Mouse (Mus musculus): ENCODE results near the gene BC035044. TPM values are rescaled to one million over a fixed set of nuclear protein-coding genes. Genes with fewer than 3 reads are reported as not detected.
"Not testable (repeated sequence)": the region's sequence is repeated elsewhere in the genome, so short reads cannot be mapped to it uniquely, and the experiment has no call there.

The BC035044 gene
- 1.7 and 5.3 TPM in 2 replicates for polyA plus RNA-seq (2015; fragmentation: Nextera tagmentation; extraction: Ambion mirVana)

- Histone ChIP-seq H3K4me3 (ENCODE audit: low read length) (peak within 1 kb of the TSS; percentile 21), H3K27me3 (ENCODE audit: control insufficient read depth, insufficient read depth, low read length) (no peaks in the 10 kb centered on the region), H3K9ac (ENCODE audit: low read length) (no peak within 1 kb of the TSS), H3K4me1 (ENCODE audit: control insufficient read depth, insufficient read depth, low read length) (no peaks in the 10 kb centered on the region), H3K9me3 (replicated peaks; ENCODE audit: control insufficient read depth, low read length) (no peaks in the 10 kb centered on the region; the same call in 1 of the 2 replicates), H3K4me2 (ENCODE audit: low read depth, low read length) (no peak within 1 kb of the TSS), H3K36me3 (ENCODE audit: control insufficient read depth, insufficient read depth) (no peaks in the 10 kb centered on the region), H3K27ac (ENCODE audit: low read length) (no peak within 1 kb of the TSS)
- WGBS, result 45% methylated on average over 2 of the region's 2 CpGs
- no peak; the same call in 1 of the 2 replicates for ATAC-seq (replicated peaks; ENCODE audit: extremely low read depth, insufficient read depth, low FRiP score)
These were observed at the start of gene BC035044 for GRCm38 (mm10) chr6:128890948-128891355. Gene BC035044, minus strand, starts transcription at chr6:128891126.

GRCm38 (mm10) chr6:128935889-128936665 is 45.2 kb upstream of the BC035044 start:
- WGBS, result 86% methylated on average over 4 of the region's 13 CpGs
- ATAC-seq (replicated peaks; ENCODE audit: extremely low read depth, insufficient read depth, low FRiP score); H3K4me3 ChIP-seq (ENCODE audit: low read length); H3K27me3 ChIP-seq (ENCODE audit: control insufficient read depth, insufficient read depth, low read length); H3K9ac ChIP-seq (ENCODE audit: low read length); H3K36me3 ChIP-seq (ENCODE audit: control insufficient read depth, insufficient read depth); H3K4me1 ChIP-seq (ENCODE audit: control insufficient read depth, insufficient read depth, low read length); H3K4me2 ChIP-seq (ENCODE audit: low read depth, low read length); H3K27ac ChIP-seq (ENCODE audit: low read length); H3K9me3 ChIP-seq (replicated peaks; ENCODE audit: control insufficient read depth, low read length): not testable (repeated sequence)

- H3K27me3 ChIP-seq (ENCODE audit: control insufficient read depth, insufficient read depth, low read length); H3K9ac ChIP-seq (ENCODE audit: low read length); ATAC-seq (replicated peaks; ENCODE audit: extremely low read depth, insufficient read depth, low FRiP score); H3K9me3 ChIP-seq (replicated peaks; ENCODE audit: control insufficient read depth, low read length); H3K4me3 ChIP-seq (ENCODE audit: low read length); H3K4me1 ChIP-seq (ENCODE audit: control insufficient read depth, insufficient read depth, low read length); H3K27ac ChIP-seq (ENCODE audit: low read length); H3K36me3 ChIP-seq (ENCODE audit: control insufficient read depth, insufficient read depth); H3K4me2 ChIP-seq (ENCODE audit: low read depth, low read length): not testable (repeated sequence)
- 83% methylated on average over 4 of the region's 4 CpGs for WGBS
These were observed 43.2 kb upstream of the BC035044 start, which contains the start of gene Clec2g for GRCm38 (mm10) chr6:128934081-128934480. Gene Clec2g, plus strand, starts transcription at chr6:128934381.

- no peaks in the 10 kb centered on the region for H3K27me3 ChIP-seq (ENCODE audit: control insufficient read depth, insufficient read depth, low read length)
- 73% methylated on average over 2 of the region's 2 CpGs for WGBS
- H3K4me3 ChIP-seq (ENCODE audit: low read length), result no peak overlapping the region
- no peaks in the 10 kb centered on the region for H3K4me1 ChIP-seq (ENCODE audit: control insufficient read depth, insufficient read depth, low read length)
- ATAC-seq (replicated peaks; ENCODE audit: extremely low read depth, insufficient read depth, low FRiP score), result no peak
- no peak overlapping the region for H3K27ac ChIP-seq (ENCODE audit: low read length)
- H3K36me3 ChIP-seq (ENCODE audit: control insufficient read depth, insufficient read depth), result no peaks in the 10 kb centered on the region
- no peak overlapping the region for H3K9ac ChIP-seq (ENCODE audit: low read length)
- H3K4me2 ChIP-seq (ENCODE audit: low read depth, low read length), result no peak overlapping the region
- no peaks in the 10 kb centered on the region for H3K9me3 ChIP-seq (replicated peaks; ENCODE audit: control insufficient read depth, low read length)
These were observed 42.1 kb upstream of the BC035044 start for GRCm38 (mm10) chr6:128933050-128933449.

GRCm38 (mm10) chr6:128917322-128917721 is 26.4 kb upstream of the BC035044 start:
- Histone ChIP-seq H3K27me3 (ENCODE audit: control insufficient read depth, insufficient read depth, low read length) (no peaks in the 10 kb centered on the region), H3K9ac (ENCODE audit: low read length) (no peak overlapping the region), H3K36me3 (ENCODE audit: control insufficient read depth, insufficient read depth) (no peaks in the 10 kb centered on the region), H3K4me1 (ENCODE audit: control insufficient read depth, insufficient read depth, low read length) (no peaks in the 10 kb centered on the region), H3K4me2 (ENCODE audit: low read depth, low read length) (no peak overlapping the region), H3K4me3 (ENCODE audit: low read length) (no peak overlapping the region), H3K27ac (ENCODE audit: low read length) (no peak overlapping the region), H3K9me3 (replicated peaks; ENCODE audit: control insufficient read depth, low read length) (no peaks in the 10 kb centered on the region)
- ATAC-seq (replicated peaks; ENCODE audit: extremely low read depth, insufficient read depth, low FRiP score), result no peak
- WGBS, result 80% methylated on average over 2 of the region's 2 CpGs

DNA sequence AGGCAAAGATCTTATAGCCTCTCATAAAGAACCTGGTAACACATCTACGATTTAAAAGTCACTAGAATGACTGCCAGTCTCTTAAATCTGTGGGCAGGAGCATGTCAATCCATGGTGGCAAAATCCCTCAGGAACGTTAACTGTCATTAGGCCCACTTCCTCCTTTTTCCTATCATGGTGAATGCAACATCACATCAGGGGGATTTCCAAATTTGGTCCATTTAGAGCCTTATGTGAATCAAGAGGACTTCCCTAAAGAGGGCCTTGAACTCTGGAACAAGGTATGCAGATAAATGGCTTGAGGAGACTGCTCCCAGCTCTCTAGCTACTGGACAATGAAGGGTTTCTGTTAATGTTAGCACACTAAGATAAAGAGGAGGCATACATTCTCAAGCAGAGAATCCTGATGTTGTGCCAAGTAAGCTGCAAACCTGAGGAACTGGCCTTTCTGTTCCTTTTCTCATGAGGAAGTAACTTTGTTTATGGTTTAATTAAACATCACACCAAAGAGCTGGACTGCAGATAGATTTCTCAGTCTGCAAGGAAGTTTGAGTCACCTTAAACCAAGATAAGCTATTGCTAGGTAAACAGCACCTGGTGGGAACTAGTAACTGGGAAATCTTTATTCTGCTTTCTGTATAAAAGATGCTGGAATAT is 22.8 kb upstream of the BC035044 start:
- Histone ChIP-seq H3K9ac (ENCODE audit: low read length) (no peak overlapping the region), H3K4me3 (ENCODE audit: low read length) (no peak overlapping the region), H3K27me3 (ENCODE audit: control insufficient read depth, insufficient read depth, low read length) (no peaks in the 10 kb centered on the region), H3K36me3 (ENCODE audit: control insufficient read depth, insufficient read depth) (no peaks in the 10 kb centered on the region), H3K4me1 (ENCODE audit: control insufficient read depth, insufficient read depth, low read length) (no peaks in the 10 kb centered on the region), H3K4me2 (ENCODE audit: low read depth, low read length) (no peak overlapping the region), H3K9me3 (replicated peaks; ENCODE audit: control insufficient read depth, low read length) (no peaks in the 10 kb centered on the region), H3K27ac (ENCODE audit: low read length) (no peak overlapping the region)
- WGBS, result 70% methylated on average over 2 of the region's 2 CpGs
- no peak for ATAC-seq (replicated peaks; ENCODE audit: extremely low read depth, insufficient read depth, low FRiP score)

- H3K27ac ChIP-seq (ENCODE audit: low read length); H3K27me3 ChIP-seq (ENCODE audit: control insufficient read depth, insufficient read depth, low read length); H3K9ac ChIP-seq (ENCODE audit: low read length); H3K4me2 ChIP-seq (ENCODE audit: low read depth, low read length); H3K36me3 ChIP-seq (ENCODE audit: control insufficient read depth, insufficient read depth); H3K9me3 ChIP-seq (replicated peaks; ENCODE audit: control insufficient read depth, low read length); ATAC-seq (replicated peaks; ENCODE audit: extremely low read depth, insufficient read depth, low FRiP score); H3K4me1 ChIP-seq (ENCODE audit: control insufficient read depth, insufficient read depth, low read length); H3K4me3 ChIP-seq (ENCODE audit: low read length): not testable (repeated sequence)
- 85% methylated on average over 6 of the region's 6 CpGs for WGBS
These were observed 10.0 kb upstream of the BC035044 start for GRCm38 (mm10) chr6:128900796-128901552.

DNA sequence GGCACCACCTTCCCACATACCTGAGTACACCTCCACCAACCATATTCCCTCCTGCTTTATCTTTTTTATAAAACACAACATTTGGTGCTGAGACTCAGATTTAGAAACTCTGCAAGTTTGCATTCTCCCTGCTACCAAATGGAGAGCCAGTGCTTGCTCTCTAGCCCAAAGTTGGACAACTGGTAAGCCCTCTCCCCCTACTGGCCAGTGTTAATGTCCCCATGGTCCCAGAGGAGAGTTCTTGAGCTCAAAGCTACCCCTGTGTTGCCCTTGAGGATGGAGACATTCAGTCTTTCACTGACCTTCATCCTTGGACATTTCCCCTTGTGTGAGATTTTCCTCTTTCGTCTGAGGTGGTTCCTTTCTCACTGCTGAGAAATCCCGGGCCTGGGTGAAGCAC is 9.1 kb upstream of the BC035044 start:
- H3K9me3 ChIP-seq (replicated peaks; ENCODE audit: control insufficient read depth, low read length), result 0 out of 2 replicates have a peak, but pooled peaks cover 2% of the 10 kb centered on the region
- H3K9ac ChIP-seq (ENCODE audit: low read length), result no peak overlapping the region
- no peak overlapping the region for H3K27ac ChIP-seq (ENCODE audit: low read length)
- H3K4me3 ChIP-seq (ENCODE audit: low read length), result no peak overlapping the region
- no peaks in the 10 kb centered on the region for H3K27me3 ChIP-seq (ENCODE audit: control insufficient read depth, insufficient read depth, low read length)
- no peak overlapping the region for H3K4me2 ChIP-seq (ENCODE audit: low read depth, low read length)
- WGBS, result 73% methylated on average over 2 of the region's 2 CpGs
- no peaks in the 10 kb centered on the region for H3K36me3 ChIP-seq (ENCODE audit: control insufficient read depth, insufficient read depth)
- ATAC-seq (replicated peaks; ENCODE audit: extremely low read depth, insufficient read depth, low FRiP score), result no peak
- H3K4me1 ChIP-seq (ENCODE audit: control insufficient read depth, insufficient read depth, low read length), result no peaks in the 10 kb centered on the region

Data from heart, embryonic 16.5 days (tissue).